In genomic region chr2:150451180-150451919, GRCm38 (mm10) we compare ENCODE assay signal across 8 mouse cellular contexts. TPM values are rescaled to one million over a fixed set of nuclear protein-coding genes. Genes with fewer than 3 reads are reported as not detected.
A peak's percentile ranks its signal among the peaks of the same experiment; 100 is the strongest.
DNase-seq lines count a peak whose midpoint lies in the region; ATAC-seq and TF ChIP-seq lines count a peak whose summit lies in the region.
"Not testable (repeated sequence)": the region's sequence is repeated elsewhere in the genome, so short reads cannot be mapped to it uniquely, and the experiment has no call there.

Zfp442 (minus strand) TSS chr2:150451486.

- H3K36me3 ChIP-seq in embryonic facial prominence, embryonic 10.5 days (replicated peaks); intestine, postnatal 0 days (ENCODE audit: control insufficient read depth, insufficient read depth): not testable (repeated sequence)

- intact Hi-C loops in left cerebral cortex, postnatal 25 days (cut with DNase I): loop anchor here (5.0 kb wide), 1 partner anchor 234 kb away; the partner anchor contains the start of gene Zfp937

- peak within 1 kb of the TSS; percentile 62 for H3K4me2 ChIP-seq in intestine, postnatal 0 days (replicated peaks; ENCODE audit: low read depth)

- DNase-seq in adrenal gland, postnatal 10 days: peak; percentile 78
- peak; percentile 79 for DNase-seq in embryonic facial prominence, embryonic 10.5 days (ENCODE audit: low spot score)
- DNase-seq in left cerebral cortex, postnatal 25 days (ENCODE audit: low spot score in 2 of 2): peak; percentile 70 to 82
- peak; percentile 27 for DNase-seq in right cerebral cortex, postnatal 14 days
- peak; percentile 64 to 76 for DNase-seq in urinary bladder, postnatal 36 days (ENCODE audit: low spot score in 2 of 2)

- H3K27me3 ChIP-seq in embryonic facial prominence, embryonic 10.5 days (replicated peaks; ENCODE audit: low read depth, poor library complexity, severe bottlenecking); intestine, postnatal 0 days (replicated peaks; ENCODE audit: control insufficient read depth, insufficient read depth, low read length): not testable (repeated sequence)

- peak within 1 kb of the TSS; percentile 83 for H3K27ac ChIP-seq in embryonic facial prominence, embryonic 10.5 days (replicated peaks)
- H3K27ac ChIP-seq in intestine, postnatal 0 days (ENCODE audit: low read depth, low read length): peak within 1 kb of the TSS; percentile 41

- WGBS in embryonic facial prominence, embryonic 10.5 days: 1% methylated on average over 18 of the region's 18 CpGs
- under 1% methylated on average over 18 of the region's 18 CpGs for WGBS in intestine, postnatal 0 days

- not testable (repeated sequence) for H3K4me1 ChIP-seq in embryonic facial prominence, embryonic 10.5 days; intestine, postnatal 0 days (replicated peaks; ENCODE audit: control insufficient read depth, insufficient read depth, low read length)

- TF ChIP-seq CTCF in intestine, postnatal 0 days (IDR thresholded peaks at IDR 0.05; ENCODE audit: low read depth): not testable (repeated sequence)

- not testable (repeated sequence) for H3K9ac ChIP-seq in intestine, postnatal 0 days (ENCODE audit: low read depth, low read length)

- peak; percentile 97 for ATAC-seq in granulocyte monocyte progenitor cell, adult 5-6 weeks (replicated peaks; ENCODE audit: poor library complexity, severe bottlenecking)
- ATAC-seq in intestine, postnatal 0 days: peak; percentile 98
- ATAC-seq in megakaryocyte-erythroid progenitor cell, adult 5-6 weeks (replicated peaks; ENCODE audit: low FRiP score, low TSS enrichment, poor library complexity, severe bottlenecking): peak; percentile 99

- H3K9me3 ChIP-seq in embryonic facial prominence, embryonic 10.5 days; intestine, postnatal 0 days (ENCODE audit: control insufficient read depth): not testable (repeated sequence)

- H3K4me3 ChIP-seq in embryonic facial prominence, embryonic 10.5 days: peak within 1 kb of the TSS; percentile 61
- peak within 1 kb of the TSS; percentile 45 for H3K4me3 ChIP-seq in intestine, postnatal 0 days (ENCODE audit: low read depth, low read length)

RNA-seq across cellular contexts. Expression of gene Zfp442, which starts in this region (rescaled TPM):
- total RNA-seq in adrenal gland, postnatal 10 days (2021): 1 to 10 TPM; 3.9 to 6.1 TPM
- polyA plus RNA-seq in embryonic facial prominence, embryonic 10.5 days (2016; fragmentation: Nextera tagmentation; extraction: Ambion mirVana): 10.0 and 10.9 TPM in 2 replicates
- total RNA-seq in granulocyte monocyte progenitor cell, adult 5-6 weeks (2014; fragmentation: Nextera tagmentation): 2.8 and 6.0 TPM in 2 replicates
- 4.2 and 8.7 TPM in 2 replicates for total RNA-seq in granulocyte monocyte progenitor cell, adult 5-6 weeks (2017)
- 1.2 and 1.4 TPM in 2 replicates for polyA plus RNA-seq in intestine, postnatal 0 days (2015; fragmentation: Nextera tagmentation; extraction: Ambion mirVana)
- total RNA-seq in left cerebral cortex, postnatal 25 days (2021): 1 to 10 TPM; 7.3 to 7.9 TPM
- 1.4 and 2.1 TPM in 2 replicates for total RNA-seq in megakaryocyte-erythroid progenitor cell, adult 5-6 weeks (2014; fragmentation: Nextera tagmentation)
- total RNA-seq in megakaryocyte-erythroid progenitor cell, adult 5-6 weeks (2017): 2.5 and 3.1 TPM in 2 replicates

Comparison
In these comparisons a context has a peak if more than half of its experiments do, and no peak if none do; other contexts are left out.
1. Peak in every context shown above with its lines: DNase-seq, ATAC-seq, H3K4me3 ChIP-seq and H3K27ac ChIP-seq.
2. DNase-seq: peak in every context shown above with its lines; median percentile 79 in embryonic facial prominence, embryonic 10.5 days; 78 in adrenal gland, postnatal 10 days; 76 in left cerebral cortex, postnatal 25 days; 70 in urinary bladder, postnatal 36 days; 27 in right cerebral cortex, postnatal 14 days.